Mouse (Mus musculus): ENCODE results near the gene Vmn2r48.
"Not testable (repeated sequence)": the region's sequence is repeated elsewhere in the genome, so short reads cannot be mapped to it uniquely, and the experiment has no call there.

The Vmn2r48 gene

DNA sequence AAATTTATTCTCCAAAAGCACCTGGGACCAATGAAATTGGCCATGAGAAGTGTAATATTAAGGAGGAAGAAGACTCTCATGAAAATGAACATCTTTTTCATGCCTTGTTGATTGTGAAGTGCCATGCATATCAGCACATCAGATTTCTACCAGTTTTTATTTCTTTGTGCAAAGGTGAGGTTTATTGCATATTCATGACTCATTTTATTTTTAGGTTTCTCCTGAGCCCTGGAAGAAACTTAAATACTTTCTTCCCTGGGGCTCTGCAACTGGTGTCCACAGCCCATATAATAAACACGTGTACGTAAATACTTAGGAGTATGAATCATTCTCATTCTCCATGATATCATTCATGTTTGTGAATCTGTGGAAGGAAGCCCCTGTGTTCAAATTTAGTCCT is at the start of gene Vmn2r48:
Vmn2r48 (minus strand) TSS at position 101 of the 400 bp plus-strand sequence.
- in situ Hi-C loops (cut with MboI, MseI): loop anchor here (10.0 kb wide), 1 partner anchor 1019 kb away; the partner anchor contains the start of gene Vmn2r40 (in 2 of the 2)

DNA sequence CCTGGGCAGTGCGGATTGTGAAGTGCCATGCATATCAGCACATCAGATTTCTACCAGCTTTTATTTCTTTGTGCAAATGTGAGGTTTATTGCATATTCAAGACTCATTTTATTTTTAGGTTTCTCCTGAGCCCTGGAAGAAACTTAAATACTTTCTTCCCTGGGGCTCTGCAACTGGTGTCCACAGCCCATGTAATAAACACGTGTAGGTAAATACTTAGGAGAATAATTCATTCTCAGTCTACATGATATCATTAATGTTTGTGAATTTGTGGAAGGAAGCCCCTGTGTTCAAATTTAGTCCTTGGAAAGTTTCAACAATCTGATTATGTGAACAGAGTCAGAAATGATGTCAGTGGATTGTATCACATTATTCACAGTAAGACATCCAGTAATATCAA is 38.8 kb upstream of the Vmn2r48 start, which contains the start of gene Vmn2r49:
Vmn2r49 (minus strand) TSS at position 101 of the 400 bp plus-strand sequence.
- in situ Hi-C loops (cut with MboI, MseI): not testable (repeated sequence)

All from T-helper 17 cell (primary cell).